ENCODE assay signal across 13 mouse cellular contexts in genomic region chr7:45640191-45640957, GRCm38 (mm10). TPM values are rescaled to one million over a fixed set of nuclear protein-coding genes. Genes with fewer than 3 reads are reported as not detected.
A peak's percentile ranks its signal among the peaks of the same experiment; 100 is the strongest.
DNase-seq lines count a peak whose midpoint lies in the region; ATAC-seq and TF ChIP-seq lines count a peak whose summit lies in the region.
"Had no signal": no experiment of that assay in that cellular context is flagged by ENCODE, and none has a peak within 500 bp of the region (broad histone marks: within the 10 kb centered on the region; RNA-seq: fewer than 3 reads in every experiment).

No protein-coding gene starts in this region.

- no peak for TF ChIP-seq POLR2A in lung, adult 2 months (IDR thresholded peaks at IDR 0.05; ENCODE audit: borderline replicate concordance, extremely low read depth, low read depth, low read length)

- WGBS in heart, embryonic 10.5 days = 72% methylated on average over 19 of the region's 19 CpGs
- 77% methylated on average over 19 of the region's 19 CpGs for WGBS in lung, embryonic 16.5 days
- WGBS in lung, adult 2 months = 63% methylated on average over 19 of the region's 19 CpGs
- 83% methylated on average over 19 of the region's 19 CpGs for WGBS in stomach, embryonic 16.5 days

- no peaks in the 10 kb centered on the region for H3K9me3 ChIP-seq in heart, embryonic 10.5 days
- no peaks in the 10 kb centered on the region for H3K9me3 ChIP-seq in lung, embryonic 16.5 days (ENCODE audit: control insufficient read depth, low read length)
- no peaks in the 10 kb centered on the region for H3K9me3 ChIP-seq in stomach, embryonic 16.5 days (replicated peaks; ENCODE audit: control insufficient read depth, low read length)

- H3K4me2 ChIP-seq in lung, embryonic 16.5 days (ENCODE audit: low read depth, low read length) = no peak overlapping the region
- no peak overlapping the region for H3K4me2 ChIP-seq in stomach, embryonic 16.5 days (ENCODE audit: low read depth, low read length)

- peak overlapping the region; percentile 43; the same call in 1 of the 2 replicates for H3K27ac ChIP-seq in heart, embryonic 10.5 days
- H3K27ac ChIP-seq in lung, embryonic 16.5 days (ENCODE audit: low read length) = peak overlapping the region; percentile 19; the same call in 1 of the 2 replicates
- peak overlapping the region; percentile 38; the same call in 1 of the 2 replicates for H3K27ac ChIP-seq in stomach, embryonic 16.5 days (ENCODE audit: low read length)

- intact Hi-C loops in heart, postnatal 25 days (cut with DNase I) = loop anchor here (2.0 kb wide), 1 partner anchor 42 kb away; no protein-coding TSS in a partner anchor

- H3K4me1 ChIP-seq in heart, embryonic 10.5 days = peaks cover 77% of the 10 kb centered on the region
- peaks cover 61% of the 10 kb centered on the region for H3K4me1 ChIP-seq in lung, embryonic 16.5 days (replicated peaks; ENCODE audit: control insufficient read depth, insufficient read depth, low read length)
- peaks cover 14% of the 10 kb centered on the region for H3K4me1 ChIP-seq in lung, adult 2 months (ENCODE audit: control insufficient read depth, insufficient read depth, low read length)
- H3K4me1 ChIP-seq in stomach, embryonic 16.5 days (ENCODE audit: control insufficient read depth, insufficient read depth, low read length) = peaks cover 49% of the 10 kb centered on the region

- H3K4me3 ChIP-seq in heart, embryonic 10.5 days = no peak overlapping the region
- H3K4me3 ChIP-seq in lung, embryonic 16.5 days (ENCODE audit: low read length) = no peak overlapping the region
- no peak overlapping the region for H3K4me3 ChIP-seq in lung, adult 2 months (replicated peaks; ENCODE audit: extremely low read depth, low read depth, low read length)
- no peak overlapping the region for H3K4me3 ChIP-seq in stomach, embryonic 16.5 days (replicated peaks; ENCODE audit: low read length)

- no peak for TF ChIP-seq CTCF in lung, adult 2 months (IDR thresholded peaks at IDR 0.05; ENCODE audit: insufficient read depth, low read length)

- peak; percentile 32 for DNase-seq in adrenal gland, postnatal 10 days
- no peak for DNase-seq in adrenal gland, adult 8-10 months
- DNase-seq in heart, embryonic 10.5 days (ENCODE audit: low spot score) = no peak
- no peak for DNase-seq in heart, postnatal 25 days (ENCODE audit: low spot score)
- no peak for DNase-seq in lung, adult 2 months
- no peak for DNase-seq in Muller cell, postnatal 12 days (ENCODE audit: inconsistent ontology term)
- DNase-seq: thymus, postnatal 25 days had no signal

- no peak for ATAC-seq in lung, embryonic 16.5 days (ENCODE audit: low read depth)
- no peak for ATAC-seq in stomach, embryonic 16.5 days (ENCODE audit: insufficient read depth, low FRiP score)
- ATAC-seq: activated CD4-positive, CD25-positive, alpha-beta regulatory T cell, adult 4 months; inflammation-experienced regulatory T-cells, adult 6 months; midbrain, embryonic 16.5 days had no signal

- peak overlapping the region; percentile 12; the same call in 1 of the 2 replicates for H3K9ac ChIP-seq in lung, embryonic 16.5 days (ENCODE audit: low read length)
- no peak overlapping the region for H3K9ac ChIP-seq in stomach, embryonic 16.5 days (ENCODE audit: low read length)

- H3K36me3 ChIP-seq in heart, embryonic 10.5 days = peaks cover 14% of the 10 kb centered on the region
- peaks cover 9% of the 10 kb centered on the region for H3K36me3 ChIP-seq in lung, embryonic 16.5 days (ENCODE audit: control insufficient read depth, insufficient read depth, low read length)
- H3K36me3 ChIP-seq in stomach, embryonic 16.5 days (ENCODE audit: control insufficient read depth, insufficient read depth, low read length) = 0 out of 2 replicates have a peak, but pooled peaks cover 3% of the 10 kb centered on the region

- H3K27me3 ChIP-seq in heart, embryonic 10.5 days (ENCODE audit: insufficient read depth, poor library complexity, severe bottlenecking) = peaks cover 8% of the 10 kb centered on the region; the same call in 1 of the 2 replicates
- no peaks in the 10 kb centered on the region for H3K27me3 ChIP-seq in lung, embryonic 16.5 days (ENCODE audit: control insufficient read depth, insufficient read depth, low read depth, low read length)
- no peaks in the 10 kb centered on the region for H3K27me3 ChIP-seq in stomach, embryonic 16.5 days (ENCODE audit: control insufficient read depth, insufficient read depth, low read length)

RNA-seq across cellular contexts. Expression of gene Mamstr, which starts 0.6 kb away (rescaled TPM):
- total RNA-seq in adrenal gland, postnatal 10 days (2021) = 10 to 100 TPM in 1 of 2 experiments, 1 to 10 TPM in 1; 8.3 to 13.2 TPM
- total RNA-seq in adrenal gland, adult 8-10 months (2022) = 10 to 100 TPM in 1 of 4 experiments, 1 to 10 TPM in 3; 2.4 to 14.9 (median 3.6) TPM
- polyA plus RNA-seq in heart, embryonic 10.5 days (2016; fragmentation: Nextera tagmentation; extraction: Ambion mirVana) = 1.9 and 2.3 TPM in 2 replicates
- total RNA-seq in heart, postnatal 25 days (2021) = 1 to 10 TPM; 6.0 to 8.4 TPM
- polyA plus RNA-seq in lung, embryonic 16.5 days (2015; fragmentation: Nextera tagmentation; extraction: Ambion mirVana) = 10.6 and 11.5 TPM in 2 replicates
- polyA plus RNA-seq in lung, adult 2 months (2012; rRNA removed) = 8.6 and 13.2 TPM in 2 replicates
- 10.9 and 14.2 TPM in 2 replicates for polyA plus RNA-seq in stomach, embryonic 16.5 days (2015; fragmentation: Nextera tagmentation; extraction: Ambion mirVana)
- polyA plus RNA-seq: activated CD4-positive, CD25-positive, alpha-beta regulatory T cell, adult 4 months; inflammation-experienced regulatory T-cells, adult 6 months had no signal

RNA-seq across cellular contexts. Expression of gene Rasip1, which starts 13.1 kb away (rescaled TPM):
- total RNA-seq in adrenal gland, postnatal 10 days (2021) = 10 to 100 TPM; 35.6 to 37.9 TPM
- 10 to 100 TPM; 15.5 to 30.2 (median 21.4) TPM for total RNA-seq in adrenal gland, adult 8-10 months (2022)
- polyA plus RNA-seq in heart, embryonic 10.5 days (2016; fragmentation: Nextera tagmentation; extraction: Ambion mirVana) = 17.6 and 20.5 TPM in 2 replicates
- total RNA-seq in heart, postnatal 25 days (2021) = 10 to 100 TPM; 26.3 to 33.6 TPM
- 16.1 and 16.4 TPM in 2 replicates for polyA plus RNA-seq in lung, embryonic 16.5 days (2015; fragmentation: Nextera tagmentation; extraction: Ambion mirVana)
- polyA plus RNA-seq in lung, adult 2 months (2012; rRNA removed) = 139 and 181 TPM in 2 replicates
- 3.3 and 4.4 TPM in 2 replicates for polyA plus RNA-seq in stomach, embryonic 16.5 days (2015; fragmentation: Nextera tagmentation; extraction: Ambion mirVana)

RNA-seq across cellular contexts. Expression of gene Izumo1, which starts 18.8 kb away (rescaled TPM):
- total RNA-seq in adrenal gland, postnatal 10 days (2021) = under 1 TPM; 0.39 to 0.73 TPM
- total RNA-seq in adrenal gland, adult 8-10 months (2022) = under 1 TPM; 0.14 to 0.68 (median 0.38) TPM
- polyA plus RNA-seq in heart, embryonic 10.5 days (2016; fragmentation: Nextera tagmentation; extraction: Ambion mirVana) = 0.25 and 0.49 TPM in 2 replicates
- under 1 TPM; 0.21 to 0.39 TPM for total RNA-seq in heart, postnatal 25 days (2021)
- 0.16 and 0.21 TPM in 2 replicates for polyA plus RNA-seq in lung, embryonic 16.5 days (2015; fragmentation: Nextera tagmentation; extraction: Ambion mirVana)
- polyA plus RNA-seq in lung, adult 2 months (2012; rRNA removed) = 1.7 and 2.0 TPM in 2 replicates
- 0.15 TPM in 1 of 2 replicates, not detected in the other for polyA plus RNA-seq in stomach, embryonic 16.5 days (2015; fragmentation: Nextera tagmentation; extraction: Ambion mirVana)
- total RNA-seq: granulocyte monocyte progenitor cell, adult 5-6 weeks had no signal
- polyA plus RNA-seq: activated CD4-positive, CD25-positive, alpha-beta regulatory T cell, adult 4 months; inflammation-experienced regulatory T-cells, adult 6 months; midbrain, embryonic 16.5 days had no signal

RNA-seq across cellular contexts. Expression of gene Fut1, which starts 23.3 kb away (rescaled TPM):
- under 1 TPM in 1 of 2 experiments, not detected in 1; 0.21 TPM for total RNA-seq in adrenal gland, postnatal 10 days (2021)
- total RNA-seq in adrenal gland, adult 8-10 months (2022) = not detected
- not detected in 2 replicates for polyA plus RNA-seq in heart, embryonic 10.5 days (2016; fragmentation: Nextera tagmentation; extraction: Ambion mirVana)
- not detected for total RNA-seq in heart, postnatal 25 days (2021)
- polyA plus RNA-seq in lung, embryonic 16.5 days (2015; fragmentation: Nextera tagmentation; extraction: Ambion mirVana) = 0.26 and 0.70 TPM in 2 replicates
- 0.78 TPM in 1 of 2 replicates, not detected in the other for polyA plus RNA-seq in lung, adult 2 months (2012; rRNA removed)
- 1.2 and 1.5 TPM in 2 replicates for polyA plus RNA-seq in stomach, embryonic 16.5 days (2015; fragmentation: Nextera tagmentation; extraction: Ambion mirVana)
- total RNA-seq: granulocyte monocyte progenitor cell, adult 5-6 weeks had no signal
- polyA plus RNA-seq: activated CD4-positive, CD25-positive, alpha-beta regulatory T cell, adult 4 months; inflammation-experienced regulatory T-cells, adult 6 months; midbrain, embryonic 16.5 days had no signal

RNA-seq across cellular contexts. Expression of gene Fgf21, which starts 25.1 kb away (rescaled TPM):
- 10 to 100 TPM in 1 of 2 experiments, 1 to 10 TPM in 1; 1.3 to 21.9 TPM for total RNA-seq in adrenal gland, postnatal 10 days (2021)
- total RNA-seq in adrenal gland, adult 8-10 months (2022) = not detected
- not detected in 2 replicates for polyA plus RNA-seq in heart, embryonic 10.5 days (2016; fragmentation: Nextera tagmentation; extraction: Ambion mirVana)
- not detected for total RNA-seq in heart, postnatal 25 days (2021)
- polyA plus RNA-seq in lung, embryonic 16.5 days (2015; fragmentation: Nextera tagmentation; extraction: Ambion mirVana) = 0.16 and 0.91 TPM in 2 replicates
- not detected in 2 replicates for polyA plus RNA-seq in lung, adult 2 months (2012; rRNA removed)
- polyA plus RNA-seq in stomach, embryonic 16.5 days (2015; fragmentation: Nextera tagmentation; extraction: Ambion mirVana) = 0.28 and 0.32 TPM in 2 replicates
- total RNA-seq: granulocyte monocyte progenitor cell, adult 5-6 weeks had no signal
- polyA plus RNA-seq: activated CD4-positive, CD25-positive, alpha-beta regulatory T cell, adult 4 months; inflammation-experienced regulatory T-cells, adult 6 months; midbrain, embryonic 16.5 days had no signal
